Mouse (Mus musculus): ENCODE measurements around the gene Irx2. TPM values are rescaled to one million over a fixed set of nuclear protein-coding genes. Genes with fewer than 3 reads are reported as not detected.

Irx2 gene
- total RNA-seq, 2 experiments from 2014 or later = not detected

- intact Hi-C loops (cut with DNase I) = loop anchor here (5.0 kb wide), 1 partner anchor 624 kb away; the partner anchor contains the start of gene Irx4
- no peak overlapping the region for H3K4me3 ChIP-seq
- H3K27ac ChIP-seq = no peak overlapping the region
- no peak for DNase-seq (ENCODE audit: extremely low spot score in 1 of 2, low spot score in 2 of 2)
- TF ChIP-seq CTCF (IDR thresholded peaks at IDR 0.05) = no peak
Observed at GRCm38 (mm10) chr13:72638401-72639130, 9.9 kb downstream of the Irx2 start.

DNA sequence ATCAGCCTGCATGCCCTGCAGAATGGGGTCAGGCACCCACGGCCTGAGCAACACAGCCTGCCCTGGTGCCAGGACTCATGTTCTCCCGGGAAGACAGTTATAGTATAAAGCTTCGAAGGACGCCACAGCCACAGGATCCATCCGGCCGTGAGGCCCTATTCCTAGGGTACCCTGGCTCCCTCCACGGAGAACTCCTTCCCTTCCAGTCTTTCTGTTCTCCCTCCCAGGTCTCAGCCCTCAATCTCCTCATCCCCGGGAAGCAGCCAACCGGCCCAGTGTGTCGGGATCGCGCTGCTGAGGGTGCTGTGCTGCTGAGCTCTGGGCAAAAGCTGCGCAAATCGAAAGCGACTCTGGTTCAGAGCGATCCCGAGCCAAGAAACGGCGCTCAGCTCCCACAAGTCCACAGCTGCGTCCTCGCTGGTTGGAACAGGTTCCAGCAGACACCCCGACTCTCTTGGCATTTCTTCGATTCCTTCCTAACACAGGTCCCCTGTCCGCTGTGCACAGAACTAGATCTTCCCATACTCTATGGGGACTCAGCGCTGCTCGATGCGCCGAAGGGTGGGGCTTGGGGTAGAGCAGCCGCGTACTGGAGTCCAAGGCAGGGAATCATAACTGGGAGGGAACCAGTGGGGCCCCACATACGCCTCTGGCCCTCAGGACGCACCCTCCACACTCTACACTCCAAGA lies 11.0 kb downstream of the Irx2 start:
- TF ChIP-seq CTCF (IDR thresholded peaks at IDR 0.05) = no peak
- DNase-seq (ENCODE audit: extremely low spot score in 1 of 2, low spot score in 2 of 2) = no peak
- Histone ChIP-seq H3K27ac (no peak overlapping the region), H3K4me3 (peak overlapping the region; percentile 37)
- intact Hi-C loops (cut with DNase I) = loop anchor here (5.0 kb wide), 3 partner anchors 128 to 623 kb away; partner anchors contain the start of gene Irx4

DNA sequence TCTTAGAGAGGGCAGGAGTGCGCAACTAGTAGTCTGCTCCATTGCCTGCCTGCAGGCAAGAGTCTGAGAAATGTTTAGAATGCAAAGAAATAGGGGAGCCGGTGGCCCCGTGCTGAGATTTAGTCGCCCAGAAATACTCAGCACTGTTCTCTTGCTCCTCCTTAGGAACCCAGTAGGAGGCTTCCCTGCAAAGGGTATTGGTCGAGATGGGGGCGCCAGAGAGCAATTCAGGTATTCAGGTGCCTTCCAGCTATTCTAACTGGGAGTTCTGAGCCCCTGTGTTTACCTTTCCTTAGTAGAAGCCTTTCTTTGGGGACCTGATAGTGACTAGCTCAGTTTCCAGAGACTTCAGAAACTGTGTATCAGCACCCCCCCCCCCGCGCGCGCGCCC lies 11.5 kb downstream of the Irx2 start:
- intact Hi-C loops (cut with DNase I) = loop anchor here (5.0 kb wide), 2 partner anchors 127 to 392 kb away; no protein-coding TSS in a partner anchor
- Histone ChIP-seq H3K4me3 (peak overlapping the region; percentile 37; the same call in 1 of the 2 replicates), H3K27ac (no peak overlapping the region)
- DNase-seq (ENCODE audit: extremely low spot score in 1 of 2, low spot score in 2 of 2) = no peak
- TF ChIP-seq CTCF (IDR thresholded peaks at IDR 0.05) = peak; percentile 39

DNA sequence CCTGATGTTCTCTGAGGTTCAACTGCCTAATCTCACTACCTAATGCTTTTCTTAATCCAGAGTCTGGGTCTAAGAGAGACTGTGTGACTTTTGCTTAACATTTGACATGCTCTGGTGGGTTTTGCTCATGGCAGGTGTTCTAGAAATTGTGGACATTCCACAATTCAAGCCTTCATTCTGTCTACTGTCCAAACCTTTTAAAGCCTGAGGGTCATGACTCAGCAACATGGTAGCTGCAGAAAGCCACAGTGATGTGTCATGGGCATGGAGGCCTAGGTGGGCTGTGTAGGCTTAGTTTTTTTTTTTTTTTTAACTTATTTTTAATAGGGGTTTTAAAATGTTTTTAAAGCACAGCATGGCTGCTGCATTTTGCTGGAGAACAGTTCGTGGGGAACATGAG lies 27.8 kb downstream of the Irx2 start:
- Histone ChIP-seq H3K4me3 (no peak overlapping the region), H3K27ac (no peak overlapping the region)
- TF ChIP-seq CTCF (IDR thresholded peaks at IDR 0.05) = no peak
- intact Hi-C loops (cut with DNase I) = no loop called here
- DNase-seq (ENCODE audit: extremely low spot score in 1 of 2, low spot score in 2 of 2) = no peak

- no peak overlapping the region for H3K27ac ChIP-seq
- intact Hi-C loops (cut with DNase I) = no loop called here
- TF ChIP-seq CTCF (IDR thresholded peaks at IDR 0.05) = no peak
- DNase-seq (ENCODE audit: extremely low spot score in 1 of 2, low spot score in 2 of 2) = no peak
- H3K4me3 ChIP-seq = no peak overlapping the region
Observed at GRCm38 (mm10) chr13:72675826-72676225, 47.2 kb downstream of the Irx2 start.
